Mouse (Mus musculus) adrenal gland, postnatal 10 days (tissue): ENCODE data around the gene Pomp. TPM values are rescaled to one million over a fixed set of nuclear protein-coding genes. Genes with fewer than 3 reads are reported as not detected.

ENCODE experiments used
- DNase-seq: peaks from one replicate; pipeline ENCODE4 v3.0.0; 2021; ENCODE audit warnings: mixed read lengths
- long read RNA-seq, 2 experiments: library from polyadenylated mRNA; stranded (forward); transcript quantifications; one replicate each; pipeline ENCODE4 v2.0.0; 2021
- total RNA-seq, 2 experiments: library from RNA; stranded (reverse); gene quantifications; 2 replicates each; pipeline ENCODE4 v1.2.3; 2021

Pomp gene
- 100 to 1,000 TPM; 150 to 160 TPM for total RNA-seq
- long read RNA-seq, experiment 1, transcript Pomp-201 (6 exons, 1,579 nt) = major isoform, 188 of 221 reads
- long read RNA-seq, experiment 1, partial matches to known transcripts = 29 of 221 reads
- long read RNA-seq, experiment 1, other reads (novel, unspliced or antisense) = 4 of 221 reads
- long read RNA-seq, experiment 2, transcript Pomp-201 (6 exons, 1,579 nt) = major isoform, 156 of 177 reads
- long read RNA-seq, experiment 2, partial matches to known transcripts = 18 of 177 reads
- long read RNA-seq, experiment 2, other reads (novel, unspliced or antisense) = 2 of 177 reads

DNA sequence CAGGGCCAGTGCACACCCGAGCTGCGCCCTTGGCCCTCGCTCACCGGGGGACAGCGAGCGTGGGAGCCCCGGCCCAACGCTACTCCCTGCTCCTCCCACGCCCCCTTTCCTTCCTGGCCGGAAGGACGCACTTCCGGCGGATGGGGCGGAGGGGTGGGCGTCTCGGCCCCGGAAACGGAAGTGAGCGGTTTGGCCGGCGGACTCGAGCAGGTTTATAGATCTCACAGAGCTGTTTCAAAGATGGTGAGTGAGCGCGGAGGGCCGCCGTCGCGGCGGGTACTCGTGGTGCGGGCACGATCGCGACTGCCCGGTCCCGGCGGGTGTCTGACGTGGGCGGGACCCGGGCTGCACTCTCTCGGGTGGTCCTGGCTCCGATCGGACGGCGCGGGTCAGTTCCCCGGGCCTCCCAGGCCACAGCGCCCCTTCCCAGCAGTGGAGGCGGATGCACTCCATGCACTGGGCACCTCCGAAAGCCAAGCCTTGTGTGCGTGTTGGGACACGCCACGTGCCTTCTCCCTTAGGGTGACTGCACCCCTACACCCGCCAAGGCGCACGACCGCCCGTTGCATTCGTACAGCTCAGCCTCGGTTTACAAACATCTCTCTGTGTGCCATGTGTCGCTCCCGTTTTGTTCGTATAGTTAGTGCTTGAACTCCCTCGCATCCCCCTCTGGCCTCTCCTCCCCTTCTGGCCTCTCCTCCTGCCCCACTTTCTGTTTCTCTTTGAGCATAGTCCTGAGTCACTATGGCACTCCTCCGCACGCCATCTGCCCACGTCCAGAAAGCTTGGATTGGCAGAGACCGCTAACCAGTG, at the start of gene Pomp:
Gene Pomp (plus strand): TSS at position 13 of the 813 bp plus-strand sequence.
- DNase-seq = peak; percentile 95

DNA sequence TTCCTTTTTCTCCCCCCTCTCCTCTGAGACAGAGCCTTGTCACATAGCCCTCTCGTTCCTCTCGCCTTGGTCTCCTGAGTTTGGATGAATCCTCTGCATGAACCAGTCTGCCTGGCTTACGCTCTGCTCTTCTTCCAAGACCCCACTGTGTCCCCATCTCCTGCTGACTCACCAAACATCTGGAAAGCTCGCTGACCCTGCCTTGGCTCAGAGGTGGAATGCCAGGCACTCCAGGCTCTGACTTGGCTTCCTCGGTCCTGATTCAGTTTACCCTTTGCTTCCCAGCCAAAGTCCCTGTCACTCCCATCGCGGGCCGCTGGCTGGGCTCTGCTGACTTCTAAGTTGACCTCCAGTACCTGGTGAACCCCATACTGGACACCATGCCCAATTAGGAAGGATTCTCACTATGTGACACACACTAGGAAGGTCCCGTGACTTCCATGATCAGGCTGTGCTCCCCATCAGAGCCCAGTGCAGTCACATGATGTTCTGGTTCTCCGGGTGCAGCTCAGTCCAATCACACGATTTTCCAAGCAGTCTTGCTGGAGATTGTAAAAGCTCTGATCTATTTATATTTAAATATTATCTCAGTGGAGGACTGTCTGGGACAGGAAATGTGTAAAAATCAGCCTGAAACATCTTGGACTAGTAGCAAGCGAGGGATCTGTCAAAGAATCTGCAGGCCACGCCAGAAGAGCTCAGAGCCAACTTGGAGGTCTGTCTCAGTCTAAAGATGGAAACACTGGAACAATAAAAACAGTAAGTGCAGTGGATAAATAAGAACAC, 47.8 kb upstream of the Pomp start:
- no peak for DNase-seq

DNA sequence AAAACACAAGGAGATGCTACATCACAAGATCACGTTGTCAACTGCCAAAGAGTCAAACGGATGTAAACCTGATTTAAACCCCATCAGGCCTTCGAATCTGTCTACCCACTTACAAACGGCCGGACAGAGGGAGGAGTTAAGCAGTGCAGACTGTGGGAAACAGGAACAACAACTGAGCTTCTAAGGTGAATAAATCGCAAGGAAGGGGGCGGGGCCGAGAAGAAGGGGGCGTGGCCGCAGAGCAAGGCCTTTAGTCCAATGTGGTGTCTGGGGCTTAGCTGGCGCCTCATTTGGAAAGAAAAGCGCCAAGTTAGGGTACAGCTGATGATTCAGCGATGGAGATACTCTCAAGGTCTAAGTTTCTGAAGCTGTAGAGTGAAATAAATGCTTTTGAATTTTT, 45.3 kb upstream of the Pomp start:
- no peak for DNase-seq

DNA sequence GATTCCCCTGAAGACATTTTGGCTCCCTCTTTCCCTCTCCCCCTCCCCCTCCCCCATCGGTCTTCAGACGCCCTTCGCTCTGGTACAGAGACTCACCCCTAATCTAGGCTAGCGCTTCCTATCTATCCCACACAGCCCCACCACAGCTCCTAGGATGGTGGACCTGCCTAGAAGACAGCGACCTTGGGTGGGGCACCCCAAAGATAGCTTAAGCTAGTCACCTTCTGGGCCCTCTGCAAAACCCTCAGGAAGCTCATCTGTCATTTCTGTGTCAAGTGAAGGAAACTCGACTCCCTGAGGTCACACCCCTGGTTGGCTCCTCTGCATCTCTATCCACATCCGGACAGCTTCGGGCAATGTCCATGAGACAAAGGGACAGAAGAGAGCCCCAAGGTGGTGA, 44.7 kb upstream of the Pomp start:
- DNase-seq = no peak

DNA sequence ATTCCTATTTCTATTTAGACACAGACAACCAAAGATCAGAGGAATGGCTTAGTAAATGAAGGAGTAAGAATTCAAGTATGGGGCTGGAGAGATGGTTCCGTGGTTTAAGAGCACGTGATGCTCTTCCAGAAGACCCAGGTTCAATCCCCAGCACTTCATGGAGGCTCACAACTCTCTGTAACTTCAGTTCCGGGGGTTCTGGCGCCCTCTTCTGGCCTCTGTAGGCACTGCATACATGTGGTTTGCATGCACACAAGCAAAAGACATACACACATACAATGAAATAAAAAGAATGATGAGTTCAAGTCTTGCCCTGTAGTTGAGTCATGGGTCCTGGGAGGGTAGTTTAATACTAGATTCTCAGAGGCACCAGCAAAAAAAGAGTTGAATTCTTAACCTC, 43.8 kb upstream of the Pomp start:
- no peak for DNase-seq

DNA sequence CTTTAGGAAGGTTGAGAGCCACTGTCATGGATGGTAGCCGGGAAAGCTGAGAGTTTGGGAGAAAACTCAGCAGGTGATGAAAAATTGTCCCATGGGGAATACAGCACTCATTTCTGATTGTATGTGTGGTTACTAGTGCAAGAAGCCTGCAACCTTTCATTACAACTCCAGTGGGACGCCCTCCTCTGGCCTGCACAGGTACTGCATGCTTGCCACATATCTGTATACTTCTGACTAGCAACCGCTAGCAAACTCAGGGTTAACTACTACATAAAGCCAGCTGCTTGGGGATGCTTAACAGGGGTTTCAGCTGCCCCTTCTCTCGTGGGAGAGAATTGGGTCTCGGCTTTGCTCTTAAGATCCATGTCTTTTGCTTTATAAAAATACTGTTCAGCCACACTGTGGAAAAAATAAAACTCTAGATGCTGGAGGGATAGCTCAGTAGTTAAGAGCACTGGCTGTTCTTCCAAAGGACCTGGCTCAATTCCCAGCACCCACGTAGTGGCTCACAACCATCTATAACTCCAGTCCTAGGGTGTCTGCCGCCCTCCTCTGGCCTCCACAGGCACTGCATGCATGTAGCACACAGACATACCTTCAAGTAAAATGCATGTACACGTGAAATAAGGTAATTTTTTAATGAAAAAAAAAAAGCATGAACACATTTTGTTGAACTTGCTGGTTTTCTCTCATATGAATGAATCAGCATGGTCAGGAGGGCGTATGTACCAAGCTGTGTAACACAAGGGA, 42.3 kb upstream of the Pomp start:
- DNase-seq = no peak

DNA sequence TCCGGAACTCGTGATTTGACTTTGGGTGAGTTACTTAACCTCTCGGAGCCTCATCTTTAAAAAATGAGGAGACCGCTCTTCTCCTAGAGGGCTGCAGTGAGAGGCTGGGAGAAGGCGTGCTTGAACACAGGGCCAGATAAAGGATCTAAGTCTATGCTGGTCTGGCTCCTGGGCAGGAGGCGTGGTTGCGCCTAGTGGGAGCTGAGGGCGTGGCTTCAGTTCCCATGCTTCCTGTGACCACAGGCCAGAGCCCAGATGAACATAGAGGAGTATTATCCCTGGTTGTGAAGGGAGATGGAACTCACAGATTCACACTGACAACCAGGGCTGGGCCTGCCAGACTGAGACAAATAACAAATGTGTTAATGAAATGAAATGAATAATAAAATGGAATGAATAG, 41.4 kb upstream of the Pomp start:
- DNase-seq = no peak

DNA sequence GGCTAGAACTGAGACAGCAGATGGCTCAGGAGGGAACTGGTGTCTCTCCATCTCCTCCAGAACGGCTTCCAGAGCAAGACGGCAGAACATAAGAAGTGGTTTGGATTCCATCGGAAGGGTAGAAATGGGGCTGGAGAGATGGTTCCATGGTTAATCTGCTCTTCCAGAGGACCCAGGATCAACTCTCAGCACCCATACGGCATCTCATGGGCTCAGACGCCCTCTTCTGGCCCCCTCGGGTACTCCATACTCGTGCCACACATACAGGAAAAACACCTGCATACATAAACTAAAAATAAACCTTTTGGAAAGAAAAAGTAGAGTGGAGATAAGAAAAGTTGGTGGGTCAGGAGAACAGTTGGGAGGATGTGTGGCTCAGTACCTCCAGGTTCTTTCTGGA, 40.4 kb upstream of the Pomp start:
- no peak for DNase-seq

DNA sequence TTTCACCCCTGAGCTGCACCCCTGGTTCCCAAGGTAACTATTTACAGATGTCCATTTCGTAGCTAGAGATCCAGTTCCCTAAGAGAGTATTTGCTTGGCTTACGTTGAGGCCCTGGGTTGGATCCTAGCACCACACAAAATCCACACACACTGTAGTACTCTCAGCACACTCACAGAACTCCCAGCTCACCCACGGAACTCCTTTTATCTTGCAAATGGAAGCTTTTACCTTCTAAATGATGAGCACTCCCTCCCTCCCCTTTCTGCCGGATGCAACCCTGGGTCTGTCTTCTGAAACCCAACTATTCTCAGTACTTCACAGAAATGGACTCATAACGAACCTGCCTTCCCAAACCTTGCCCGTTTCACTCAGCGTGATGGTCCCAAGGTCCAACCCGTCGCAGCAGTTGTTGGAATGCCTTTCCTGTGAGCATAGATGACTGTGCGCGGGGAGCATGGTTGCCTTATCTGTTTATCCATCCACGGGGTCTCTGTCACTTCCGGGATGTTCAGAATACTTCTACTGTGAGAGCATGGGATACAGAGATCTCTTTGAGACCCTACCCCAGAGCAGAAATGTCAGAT, 36.1 kb upstream of the Pomp start:
- DNase-seq = no peak

DNA sequence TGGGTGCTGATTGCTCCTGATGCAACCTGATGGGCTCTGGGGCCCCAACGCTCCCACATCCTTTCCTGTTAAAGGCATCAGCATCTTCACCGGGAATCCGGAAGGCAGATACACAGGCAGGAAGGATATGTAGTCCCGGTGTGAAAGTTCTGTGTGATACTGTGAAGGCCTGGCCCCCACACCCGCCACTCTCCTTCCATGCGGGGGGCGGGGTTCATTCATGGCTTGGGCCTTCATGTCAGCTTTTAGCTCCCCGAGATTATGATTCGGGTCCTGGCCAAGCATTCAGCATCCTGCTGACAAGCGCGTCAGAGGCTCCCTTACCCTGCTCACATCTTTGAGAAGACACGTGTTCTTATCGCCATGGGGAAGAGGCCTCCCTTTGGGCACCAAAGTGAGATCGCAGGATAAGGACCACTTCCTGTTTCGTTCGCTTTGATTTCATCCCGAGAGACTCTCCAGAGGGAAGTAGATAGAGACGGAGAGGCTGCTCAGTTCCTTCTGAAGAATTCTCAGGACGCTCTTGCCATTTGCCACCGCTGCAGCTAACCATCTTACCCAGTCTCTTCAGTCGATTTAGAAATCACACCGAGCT, 34.8 kb upstream of the Pomp start:
- no peak for DNase-seq

DNA sequence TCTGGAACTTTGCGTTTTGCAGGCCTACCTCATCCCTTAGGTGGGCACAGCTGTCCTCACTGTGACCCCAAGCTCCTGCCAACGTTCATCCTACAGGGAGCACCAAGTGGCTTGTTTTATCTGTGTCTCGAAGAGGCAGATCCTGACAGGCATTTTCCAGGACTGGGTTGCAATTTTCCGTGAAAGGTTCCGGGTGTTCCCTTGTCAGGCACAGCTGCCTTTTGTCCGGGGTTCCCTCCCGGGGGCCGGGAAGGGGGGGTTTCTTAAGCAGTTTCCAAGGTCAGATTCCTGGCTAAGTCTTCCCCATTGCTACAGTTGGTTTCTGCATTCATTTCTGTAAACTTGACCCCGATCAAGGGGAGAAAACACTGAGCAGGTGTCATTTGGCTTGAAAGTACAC, 34.2 kb upstream of the Pomp start:
- no peak for DNase-seq

DNA sequence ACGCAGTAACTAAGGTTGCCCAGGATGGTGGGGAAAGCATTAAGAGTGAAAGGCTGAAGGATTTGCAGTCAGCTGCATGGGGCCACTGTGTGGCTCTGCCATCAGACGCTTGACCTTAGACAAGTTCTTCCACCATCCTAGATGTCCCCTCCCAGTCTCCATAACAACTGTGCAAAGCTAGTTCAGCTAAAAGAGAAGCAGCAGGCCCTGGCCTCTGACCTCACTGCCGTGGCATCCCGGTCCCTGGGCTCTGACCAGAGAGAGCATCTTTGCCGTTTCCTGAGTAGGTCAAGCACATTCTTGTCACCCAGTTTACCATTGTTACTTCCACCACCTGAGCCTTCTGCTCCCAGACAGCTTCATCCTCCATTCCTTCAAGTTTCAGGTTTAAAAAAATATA, 33.7 kb upstream of the Pomp start:
- DNase-seq = no peak

DNA sequence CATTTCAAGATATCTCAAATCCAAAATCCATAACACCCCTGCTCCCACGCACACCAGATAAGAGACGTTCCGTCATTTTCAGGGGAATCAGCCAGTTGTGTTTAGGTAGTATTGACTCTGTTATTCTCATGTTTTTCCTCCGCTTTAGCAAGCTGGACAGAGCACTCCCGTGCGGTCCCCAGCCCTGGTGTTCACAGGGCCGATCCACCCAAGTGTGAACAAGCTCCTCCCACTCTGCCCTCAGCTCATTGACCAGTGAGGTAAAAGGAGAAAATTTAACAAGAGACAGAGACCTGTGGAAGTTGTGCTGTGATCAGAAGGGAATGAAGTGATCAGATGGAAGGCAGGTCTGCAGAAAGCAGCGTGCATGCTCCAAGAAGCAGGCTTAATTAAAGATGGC, 31.4 kb upstream of the Pomp start:
- no peak for DNase-seq

DNA sequence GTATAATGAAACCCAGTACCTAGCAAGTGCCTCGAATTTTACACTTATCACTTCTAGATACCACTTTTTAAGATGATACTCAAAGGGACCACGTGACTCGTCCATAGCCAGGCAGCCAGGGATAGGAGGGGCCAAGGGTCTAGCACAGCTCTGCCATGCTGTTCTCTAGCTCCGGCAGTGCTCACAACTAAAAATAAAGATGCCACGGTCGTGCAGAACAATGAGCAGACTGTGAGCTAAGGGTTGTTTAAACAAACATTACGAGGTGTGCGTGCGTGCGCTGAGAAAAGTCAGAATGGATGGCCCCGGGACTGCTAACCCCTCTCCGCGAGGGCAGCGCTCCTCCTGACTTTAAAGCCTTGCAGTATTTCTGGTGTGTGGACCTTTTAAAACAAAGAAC, 27.4 kb upstream of the Pomp start:
- no peak for DNase-seq

DNA sequence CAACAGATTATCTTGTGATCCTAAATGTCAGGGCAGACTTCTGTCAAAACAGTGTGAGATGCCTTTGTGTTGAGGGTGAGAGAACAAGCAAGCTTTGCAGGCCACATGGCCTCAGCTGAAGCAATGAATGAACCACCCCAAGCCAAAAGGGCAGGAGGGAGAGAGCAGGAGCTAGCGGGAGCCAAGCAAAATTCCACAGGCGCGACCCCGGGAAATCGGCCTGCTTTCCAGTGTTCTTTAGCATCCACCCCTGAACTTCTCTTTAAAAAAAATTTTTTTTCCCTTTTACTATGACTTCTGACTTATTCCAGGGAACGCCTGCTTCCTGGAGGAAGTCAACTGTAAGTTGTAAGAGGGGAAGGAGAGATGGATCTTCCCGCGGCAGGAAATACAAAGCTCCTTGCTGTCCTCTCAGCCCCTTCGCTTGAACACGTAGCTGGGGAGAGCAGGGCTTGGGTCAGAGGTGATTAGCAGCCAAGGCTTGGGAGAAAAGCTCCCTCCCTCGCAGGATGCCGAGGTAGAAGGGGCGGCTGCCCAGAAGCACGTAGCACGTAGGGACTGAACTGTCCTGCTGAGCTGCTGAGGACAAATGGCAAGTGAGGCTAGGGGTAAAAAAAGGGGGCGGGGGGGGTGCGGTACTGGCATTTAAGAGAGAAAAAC, 25.3 kb upstream of the Pomp start:
- no peak for DNase-seq

DNA sequence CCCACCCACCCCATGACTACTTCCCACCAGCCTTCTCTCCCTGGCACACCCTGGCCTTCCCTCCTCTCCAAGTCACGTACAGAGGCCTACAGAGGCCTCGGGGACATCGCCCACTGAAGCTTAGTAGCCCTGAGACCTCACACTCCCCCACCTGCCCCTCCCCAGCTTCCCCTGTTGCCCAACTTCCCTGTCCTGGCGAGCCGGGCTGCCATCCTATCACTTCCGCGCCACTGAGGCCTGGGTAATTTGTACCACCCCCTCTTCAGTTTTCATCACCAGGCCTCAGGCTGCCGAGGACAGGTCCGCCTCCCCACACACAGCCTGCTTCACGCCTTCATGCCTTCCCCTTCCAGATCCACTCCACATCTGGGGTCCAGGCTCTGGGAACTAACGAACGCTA, 20.8 kb upstream of the Pomp start:
- DNase-seq = no peak

DNA sequence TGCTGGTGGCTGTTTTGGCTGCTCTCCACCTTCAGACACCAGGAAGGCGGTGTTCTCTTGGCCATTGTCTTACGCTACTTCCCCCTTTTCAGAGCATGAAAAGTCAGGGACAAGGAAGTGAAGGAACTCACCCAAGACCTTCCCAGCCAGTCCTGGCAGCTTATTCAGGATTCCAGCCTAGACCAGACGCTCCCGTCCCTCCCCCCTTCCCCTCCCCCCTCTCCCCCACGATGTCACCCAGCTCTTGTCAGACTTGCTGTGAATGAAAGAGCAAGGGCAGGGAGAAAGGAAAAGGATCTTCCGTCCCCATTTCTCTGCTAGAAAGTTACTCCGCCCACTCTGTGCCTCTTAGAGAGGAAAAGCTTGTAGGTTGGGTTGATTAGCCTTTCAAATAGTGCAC, 16.9 kb upstream of the Pomp start:
- DNase-seq = no peak

DNA sequence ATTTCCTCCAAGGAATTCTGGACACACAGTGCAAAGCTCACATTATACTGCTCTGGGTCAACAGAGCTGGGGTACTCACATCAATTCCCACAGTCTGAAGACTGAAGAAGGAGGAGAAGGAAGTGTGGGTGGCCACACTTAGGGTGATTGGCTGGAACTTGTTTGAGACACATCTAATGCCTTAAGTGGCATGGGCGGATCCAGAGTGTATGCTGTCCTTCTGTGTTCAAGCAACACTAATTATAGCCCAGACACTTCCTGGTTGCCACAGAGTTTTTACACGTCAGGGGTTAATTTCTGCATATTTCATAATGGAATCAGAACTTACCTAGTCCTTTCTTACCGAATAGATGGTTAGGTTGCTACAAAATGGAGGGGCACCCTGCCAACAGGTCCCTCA, 14.9 kb upstream of the Pomp start:
- no peak for DNase-seq

DNA sequence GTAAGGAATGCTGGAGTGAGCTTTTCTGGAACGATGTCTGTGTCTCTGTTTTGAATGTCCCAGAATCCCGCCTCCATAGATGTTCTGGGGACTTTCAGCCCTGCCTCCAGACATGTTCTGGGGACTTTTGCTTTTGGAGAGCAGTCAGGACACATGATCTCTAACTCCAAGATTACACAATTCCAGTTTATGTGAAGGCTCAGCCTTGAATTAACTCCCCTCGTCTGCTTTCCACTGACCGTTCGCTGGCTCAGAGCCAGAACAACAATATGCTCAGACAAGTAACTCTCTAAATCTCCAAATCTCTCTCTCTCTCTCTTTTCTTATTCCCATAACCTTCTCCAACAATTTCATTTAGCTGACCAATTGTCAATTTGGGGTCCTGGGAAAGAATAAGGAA, 12.9 kb upstream of the Pomp start:
- DNase-seq = no peak

DNA sequence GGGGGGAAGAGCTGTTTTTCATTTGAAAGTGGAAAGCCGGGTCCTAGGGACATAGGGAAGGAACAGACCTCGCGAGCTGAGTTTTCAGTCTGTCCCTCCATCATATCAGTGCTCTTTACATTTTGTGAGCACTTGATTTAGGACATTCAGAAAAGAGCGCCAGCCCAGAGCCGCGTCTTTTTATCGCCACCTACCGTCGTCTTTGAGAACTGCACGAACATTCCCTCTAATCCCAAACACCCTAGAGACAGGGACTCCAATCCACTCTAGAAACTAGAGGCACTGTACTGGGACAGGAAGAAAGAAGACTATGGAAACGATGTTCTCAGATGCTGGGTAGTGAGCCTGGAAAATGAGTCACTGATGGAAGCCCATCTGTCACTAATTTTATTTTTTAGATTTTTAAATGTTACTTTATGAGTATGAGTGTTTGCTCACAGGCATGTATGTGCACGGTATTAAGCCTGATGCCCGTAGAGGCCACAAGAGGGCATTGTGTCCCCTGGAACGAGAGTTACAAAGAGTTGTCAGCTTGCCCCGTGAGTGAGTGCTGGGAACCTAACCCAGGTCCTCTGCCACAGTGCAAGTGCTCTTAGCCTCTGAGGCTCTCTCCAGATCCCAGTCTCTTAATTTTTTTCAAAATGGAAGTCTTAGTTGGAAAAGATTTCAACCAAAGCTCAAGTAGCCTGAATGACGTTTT, 11.9 kb upstream of the Pomp start:
- peak; percentile 84 for DNase-seq
